Mouse (Mus musculus) central nervous system, embryonic 18 days (tissue): ENCODE measurements around the gene Mknk2. TPM values are rescaled to one million over a fixed set of nuclear protein-coding genes. Genes with fewer than 3 reads are reported as not detected.

Experiments used
- polyA plus RNA-seq: library from polyadenylated mRNA; depleted of rRNA; stranded (reverse); fragments of >200 nt; gene quantifications from 2 replicates; pipeline ENCODE4 v1.2.3, GENCODE M21; 2012; rRNA removed

Mknk2 gene
- 72.1 and 74.4 TPM in 2 replicates for polyA plus RNA-seq

GRCm38 (mm10) chr10:80677942-80678436, at the start of gene Mknk2:
Gene Mknk2 (minus strand): TSS chr10:80678112.

GRCm38 (mm10) chr10:80701721-80702535, 24.0 kb upstream of the Mknk2 start, which contains the start of the genes Mob3a and Izumo4:
Gene Mob3a (minus strand): TSS chr10:80701977.
Gene Izumo4 (plus strand): TSS chr10:80702184.

DNA sequence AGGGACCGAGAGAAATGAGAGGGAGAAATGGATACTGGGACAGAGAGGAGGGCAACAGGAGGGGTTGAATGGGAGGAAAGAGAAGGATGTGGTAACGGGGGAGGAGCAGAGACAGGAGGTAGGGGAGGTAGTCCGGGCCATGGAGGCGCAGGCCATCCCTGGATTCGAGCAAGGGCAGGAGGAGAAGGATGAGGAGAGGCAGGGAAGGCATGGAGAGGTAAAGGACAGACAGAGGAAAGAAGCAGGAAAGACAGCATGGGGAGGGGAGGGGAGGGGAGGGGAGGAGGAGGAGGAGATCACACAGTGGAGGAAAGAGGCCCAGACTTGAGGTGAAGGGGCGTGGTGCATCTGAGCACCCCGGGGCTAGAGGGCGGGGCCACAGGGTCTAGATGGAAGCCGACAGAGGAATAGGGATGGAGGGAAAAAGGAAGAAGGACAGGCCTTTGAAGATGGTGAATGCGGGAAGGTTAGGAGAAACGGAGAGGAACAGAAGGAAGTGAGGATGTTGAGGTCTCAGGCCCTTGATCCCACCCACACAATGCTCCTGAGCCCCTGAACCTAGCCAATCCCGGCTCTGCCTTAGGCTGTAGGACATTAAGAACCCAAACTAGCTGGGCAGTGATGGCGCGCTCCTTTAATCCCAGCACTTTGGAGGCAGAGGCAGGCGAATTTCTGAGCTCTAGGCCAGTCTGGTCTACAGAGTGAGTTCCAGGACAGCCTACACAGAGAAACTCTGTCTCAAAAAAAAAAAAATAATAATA, 20.9 kb downstream of the Mknk2 start, which contains the start of gene Btbd2:
Gene Btbd2, minus strand, starts transcription at position 209 of the 761 bp plus-strand sequence.

DNA sequence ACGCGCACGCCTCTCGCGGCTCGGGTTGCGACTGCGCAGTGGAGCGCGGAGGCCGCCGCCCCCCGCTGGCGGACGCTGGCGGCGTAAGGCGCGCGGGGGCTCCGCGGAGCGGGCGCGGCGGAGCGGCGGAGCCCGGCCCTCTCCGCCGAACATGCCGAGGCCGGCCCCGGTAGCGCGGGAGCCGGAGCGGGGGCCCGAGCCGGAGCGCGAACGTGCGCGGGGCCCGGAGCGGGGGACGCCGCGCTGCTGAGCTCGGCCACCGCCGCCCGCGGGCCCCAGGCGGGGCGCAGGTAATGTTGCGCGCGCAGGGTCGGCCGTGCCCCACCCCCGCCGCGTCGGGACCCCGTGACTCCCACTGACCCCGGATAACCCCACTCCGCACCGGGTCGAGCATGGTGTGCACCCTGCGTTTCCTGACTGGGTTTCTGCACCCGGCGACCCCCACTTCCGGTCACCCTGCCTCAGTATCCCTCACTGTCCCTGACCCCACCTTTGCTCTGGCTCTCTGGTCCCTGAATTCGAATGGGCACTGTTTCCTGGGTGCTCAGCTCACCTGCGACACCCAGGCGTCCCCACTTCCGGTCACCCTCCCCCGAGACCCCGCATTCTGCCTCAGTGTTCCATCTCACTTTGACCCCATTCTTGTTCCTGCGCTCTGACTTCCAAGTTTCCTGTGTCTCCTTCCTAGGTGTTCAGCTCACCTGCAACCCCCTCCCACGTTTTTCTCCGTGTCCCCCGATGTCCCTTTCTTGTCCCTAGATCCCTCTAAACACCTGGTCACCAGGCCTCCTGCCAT, 55.1 kb downstream of the Mknk2 start, which contains the start of gene Csnk1g2:
Gene Csnk1g2, plus strand, starts transcription at position 178 of the 796 bp plus-strand sequence.

Other genes with a start within 250 kb of the Mknk2 start
- gene Tcf3, start 244.5 kb downstream of the Mknk2 start, polyA plus RNA-seq, result 60.4 and 61.6 TPM in 2 replicates
- 1.8 and 1.9 TPM in 2 replicates for gene Onecut3, start 183.3 kb downstream of the Mknk2 start, polyA plus RNA-seq
- 0.56 TPM in 2 replicates for gene Atp8b3, start 139.0 kb downstream of the Mknk2 start, polyA plus RNA-seq
- gene Rexo1, start 116.6 kb downstream of the Mknk2 start, polyA plus RNA-seq, result 35.8 and 43.3 TPM in 2 replicates
- 16.9 and 17.9 TPM in 2 replicates for gene Klf16, start 100.8 kb downstream of the Mknk2 start, polyA plus RNA-seq
- 158 and 169 TPM in 2 replicates for gene Abhd17a, start 87.8 kb downstream of the Mknk2 start, polyA plus RNA-seq
- 48.0 and 52.2 TPM in 2 replicates for gene Scamp4, start 75.2 kb downstream of the Mknk2 start, polyA plus RNA-seq
- 7.8 and 8.9 TPM in 2 replicates for gene Adat3, start 75.2 kb downstream of the Mknk2 start, polyA plus RNA-seq
- 3.7 and 4.2 TPM in 2 replicates for gene Gm49322, start 72.1 kb downstream of the Mknk2 start, polyA plus RNA-seq
- 179 and 190 TPM in 2 replicates for gene Csnk1g2, start 55.3 kb downstream of the Mknk2 start, polyA plus RNA-seq
- gene Btbd2, start 21.0 kb downstream of the Mknk2 start, polyA plus RNA-seq, result 67.4 and 77.7 TPM in 2 replicates
- gene Mob3a, start 23.9 kb upstream of the Mknk2 start, polyA plus RNA-seq, result 33.3 and 34.2 TPM in 2 replicates
- gene Izumo4, start 24.1 kb upstream of the Mknk2 start, polyA plus RNA-seq, result 82.4 and 83.5 TPM in 2 replicates
- 155 and 167 TPM in 2 replicates for gene Ap3d1, start 64.2 kb upstream of the Mknk2 start, polyA plus RNA-seq
- gene Dot1l, start 77.1 kb upstream of the Mknk2 start, polyA plus RNA-seq, result 28.5 and 36.1 TPM in 2 replicates
- 60.0 and 71.0 TPM in 2 replicates for gene Sf3a2, start 120.1 kb upstream of the Mknk2 start, polyA plus RNA-seq
- gene Plekhj1, start 120.5 kb upstream of the Mknk2 start, polyA plus RNA-seq, result 107 TPM in 2 replicates
- gene Amh, start 127.1 kb upstream of the Mknk2 start, polyA plus RNA-seq, result 1.5 and 1.9 TPM in 2 replicates
- gene Jsrp1, start 135.4 kb upstream of the Mknk2 start, polyA plus RNA-seq, result 0.63 and 2.8 TPM in 2 replicates
- gene Oaz1, start 148.5 kb upstream of the Mknk2 start, polyA plus RNA-seq, result 634 and 715 TPM in 2 replicates
- gene Lingo3, start 165.9 kb upstream of the Mknk2 start, polyA plus RNA-seq, result 14.4 and 14.9 TPM in 2 replicates
- gene Lsm7, start 177.1 kb upstream of the Mknk2 start, polyA plus RNA-seq, result 352 and 380 TPM in 2 replicates
- gene Sppl2b, start 177.2 kb upstream of the Mknk2 start, polyA plus RNA-seq, result 111 and 118 TPM in 2 replicates
- gene Tmprss9, start 193.7 kb upstream of the Mknk2 start, polyA plus RNA-seq, result 0.26 and 0.32 TPM in 2 replicates
- 206 and 221 TPM in 2 replicates for gene Timm13, start 222.9 kb upstream of the Mknk2 start, polyA plus RNA-seq
- 54.5 and 57.9 TPM in 2 replicates for gene Lmnb2, start 240.1 kb upstream of the Mknk2 start, polyA plus RNA-seq